Mouse (Mus musculus) thymus, adult 2 months (tissue): ENCODE data around the gene Rbm4. TPM values are rescaled to one million over a fixed set of nuclear protein-coding genes. Genes with fewer than 3 reads are reported as not detected.

Source experiments
- DNase-seq: peaks from one replicate; pipeline ENCODE4 v3.0.0; 2021
- H3K27ac ChIP-seq: fragments of 200-500 bp; 2 replicates; pipeline ENCODE4 v1.5.1; 2012; ENCODE audit warnings: low read length, control low read depth; ENCODE audit not compliant: control insufficient read depth, insufficient read depth
- H3K27me3 ChIP-seq: fragments of 200-500 bp; 2 replicates; pipeline ENCODE4 v1.6.1; 2012; ENCODE audit warnings: mild to moderate bottlenecking, low read length, moderate library complexity, mixed read lengths; ENCODE audit not compliant: control insufficient read depth, insufficient read depth
- H3K36me3 ChIP-seq: fragments of 200-500 bp; 2 replicates; pipeline ENCODE4 v1.6.1; 2012; ENCODE audit warnings: mild to moderate bottlenecking, low read length, moderate library complexity; ENCODE audit not compliant: control insufficient read depth, insufficient read depth
- H3K4me1 ChIP-seq: fragments of 200-500 bp; replicated peaks from 2 replicates; pipeline ENCODE4 v1.6.1; 2012; ENCODE audit warnings: low read length; ENCODE audit not compliant: control insufficient read depth, insufficient read depth
- H3K4me3 ChIP-seq: fragments of 200-500 bp; 2 replicates; pipeline ENCODE4 v1.5.1; 2012; ENCODE audit warnings: mild to moderate bottlenecking, low read length, control low read depth, moderate library complexity; ENCODE audit not compliant: control insufficient read depth, insufficient read depth
- CTCF ChIP-seq: fragments of 200-500 bp; IDR thresholded peaks from 2 replicates; pipeline ENCODE4 v1.5.1; 2012; ENCODE audit warnings: mild to moderate bottlenecking, control low read depth, low read length, moderate library complexity, borderline replicate concordance; ENCODE audit not compliant: control insufficient read depth, poor library complexity, insufficient read depth; ENCODE audit errors: extremely low read depth
- POLR2A ChIP-seq: fragments of 200-500 bp; IDR thresholded peaks from 2 replicates; pipeline ENCODE4 v1.6.1; 2012; ENCODE audit warnings: mild to moderate bottlenecking, low read length, control low read depth, moderate library complexity; ENCODE audit not compliant: control insufficient read depth, poor library complexity, insufficient read depth; ENCODE audit errors: extremely low read depth
- WGBS: fragments of 180-500 bp; shearing (Covaris S2); methylation state at CpG from one replicate; pipeline ENCODE4 v1.1.7; 2018; 5-methylcytosine and 5-hydroxymethylcytosine counted together
- polyA plus RNA-seq: library from polyadenylated mRNA; depleted of rRNA; stranded (reverse); fragments of >200 nt; gene quantifications from 2 replicates; pipeline ENCODE4 v1.2.3, GENCODE M21; 2012; rRNA removed

Gene Rbm4
- polyA plus RNA-seq, 1 experiment: 130 TPM

GRCm38 (mm10) chr19:4737866-4738265 lies 55.8 kb downstream of the Rbm4 start:
- no peak overlapping the region for H3K4me3 ChIP-seq
- no peaks in the 10 kb centered on the region for H3K36me3 ChIP-seq
- DNase-seq: no peak
- 75% methylated on average over 13 of the region's 13 CpGs for WGBS
- no peak overlapping the region for H3K27ac ChIP-seq
- TF ChIP-seq POLR2A (no peak), CTCF (no peak)
- no peaks in the 10 kb centered on the region for H3K27me3 ChIP-seq
- no peaks in the 10 kb centered on the region for H3K4me1 ChIP-seq

Other genes with a start within 250 kb of the Rbm4 start
- 17.3 and 18.1 TPM in 2 replicates for gene Lrfn4, start 178.2 kb downstream of the Rbm4 start, polyA plus RNA-seq
- gene Rce1, start 168.3 kb downstream of the Rbm4 start, polyA plus RNA-seq: 151 and 163 TPM in 2 replicates
- gene Gm960, start 95.2 kb downstream of the Rbm4 start, polyA plus RNA-seq: 0.04 and 1.1 TPM in 2 replicates
- 0.23 and 0.26 TPM in 2 replicates for gene Sptbn2, start 82.7 kb downstream of the Rbm4 start, polyA plus RNA-seq
- gene Rbm4b, start 37.4 kb downstream of the Rbm4 start, polyA plus RNA-seq: 20.0 and 20.2 TPM in 2 replicates
- gene Gm21992, start 17.7 kb upstream of the Rbm4 start, polyA plus RNA-seq: 30.1 and 56.3 TPM in 2 replicates
- 158 and 205 TPM in 2 replicates for gene Rbm14, start 17.7 kb upstream of the Rbm4 start, polyA plus RNA-seq
- gene Ccs, start 45.4 kb upstream of the Rbm4 start, polyA plus RNA-seq: 35.8 and 45.8 TPM in 2 replicates
- 0.19 and 0.24 TPM in 2 replicates for gene Ccdc87, start 45.5 kb upstream of the Rbm4 start, polyA plus RNA-seq
- 27.0 and 31.9 TPM in 2 replicates for gene Ctsf, start 61.2 kb upstream of the Rbm4 start, polyA plus RNA-seq
- 8.4 and 11.8 TPM in 2 replicates for gene Actn3, start 84.0 kb upstream of the Rbm4 start, polyA plus RNA-seq
- gene Zdhhc24, start 84.8 kb upstream of the Rbm4 start, polyA plus RNA-seq: 53.0 and 53.5 TPM in 2 replicates
- 2.8 and 4.7 TPM in 2 replicates for gene Bbs1, start 112.7 kb upstream of the Rbm4 start, polyA plus RNA-seq
- gene Dpp3, start 134.4 kb upstream of the Rbm4 start, polyA plus RNA-seq: 153 and 175 TPM in 2 replicates
- gene Peli3, start 149.2 kb upstream of the Rbm4 start, polyA plus RNA-seq: 2.1 and 2.3 TPM in 2 replicates
- 25.8 and 27.3 TPM in 2 replicates for gene Mrpl11, start 168.2 kb upstream of the Rbm4 start, polyA plus RNA-seq
- 0.57 and 0.59 TPM in 2 replicates for gene Npas4, start 196.4 kb upstream of the Rbm4 start, polyA plus RNA-seq
- gene Slc29a2, start 230.0 kb upstream of the Rbm4 start, polyA plus RNA-seq: 12.7 and 14.6 TPM in 2 replicates
- gene B4gat1, start 244.9 kb upstream of the Rbm4 start, polyA plus RNA-seq: 23.8 and 25.1 TPM in 2 replicates
- gene AC124502.3, start 245.0 kb upstream of the Rbm4 start, polyA plus RNA-seq: 1.1 and 1.4 TPM in 2 replicates
- 54.2 and 61.4 TPM in 2 replicates for gene Brms1, start 247.5 kb upstream of the Rbm4 start, polyA plus RNA-seq